Mouse (Mus musculus) lung, postnatal 0 days (tissue): ENCODE results near the gene Slco1a1.

Experiments used
- CTCF ChIP-seq: IDR thresholded peaks from 2 replicates; pipeline ENCODE4 v1.5.1; 2016; ENCODE audit warnings: antibody characterized with exemption, mild to moderate bottlenecking
- EP300 ChIP-seq: IDR thresholded peaks from 2 replicates; pipeline ENCODE4 v1.6.1; 2016; ENCODE audit warnings: antibody characterized with exemption, mild to moderate bottlenecking, control low read depth

DNA sequence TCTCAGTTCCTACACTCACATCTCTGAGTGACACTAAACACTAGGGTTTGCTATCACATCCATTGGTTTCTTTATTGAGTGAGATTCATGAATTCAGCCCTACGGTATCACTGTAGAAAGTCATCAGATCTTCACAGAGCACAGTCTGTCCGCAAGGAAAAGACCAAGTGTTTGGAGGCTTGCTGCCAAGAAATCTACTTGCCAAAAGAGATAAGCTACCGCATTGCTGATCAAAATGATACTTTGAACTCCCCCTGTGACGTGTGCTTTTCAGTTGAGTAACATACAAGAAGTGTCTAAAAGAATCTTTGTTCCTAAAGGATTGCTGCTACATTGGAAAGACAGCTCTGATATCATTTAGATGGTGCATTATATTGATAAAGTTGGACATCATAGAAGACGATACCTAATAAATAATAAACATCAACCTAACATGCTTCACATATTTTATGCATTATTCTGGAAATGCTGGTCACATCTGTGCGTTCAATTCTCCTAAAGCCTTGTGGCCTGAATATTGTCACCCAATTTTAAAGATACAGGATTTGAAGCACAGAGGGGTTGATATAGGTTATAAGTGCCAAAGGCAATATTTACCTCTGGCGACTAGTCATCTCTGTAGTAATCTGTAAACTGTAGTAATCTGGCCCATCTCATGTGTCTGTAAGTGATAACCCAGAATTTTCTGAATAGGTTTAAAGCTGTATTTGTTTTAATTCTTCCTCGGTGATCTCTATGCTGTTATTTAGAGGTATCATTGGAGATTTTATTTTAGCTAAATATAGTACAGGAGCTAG lies 88.8 kb downstream of the Slco1a1 start:
- no peak for TF ChIP-seq CTCF
- no peak for TF ChIP-seq EP300
